In genomic region chr4:145037006-145037405, GRCm38 (mm10) we compare ENCODE assay signal across 11 mouse cellular contexts.
A peak's percentile ranks its signal among the peaks of the same experiment; 100 is the strongest.
DNase-seq lines count a peak whose midpoint lies in the region; ATAC-seq and TF ChIP-seq lines count a peak whose summit lies in the region.
"Had no signal": no experiment of that assay in that cellular context is flagged by ENCODE, and none has a peak within 500 bp of the region (broad histone marks: within the 10 kb centered on the region; RNA-seq: fewer than 3 reads in every experiment).

No protein-coding gene starts in this region.

- TF ChIP-seq CTCF in kidney, postnatal 0 days (IDR thresholded peaks at IDR 0.05; ENCODE audit: low read depth) = no peak

- WGBS in kidney, postnatal 0 days = 59% methylated on average over 3 of the region's 3 CpGs
- WGBS in liver, embryonic 12.5 days (ENCODE audit: insufficient replicate concordance) = 61% methylated on average over 3 of the region's 3 CpGs
- 67% methylated on average over 3 of the region's 3 CpGs for WGBS in midbrain, embryonic 14.5 days

- H3K4me1 ChIP-seq in kidney, postnatal 0 days (replicated peaks; ENCODE audit: insufficient read depth, low read length) = peaks cover 35% of the 10 kb centered on the region
- H3K4me1 ChIP-seq in liver, embryonic 12.5 days = peaks cover 93% of the 10 kb centered on the region
- H3K4me1 ChIP-seq in midbrain, embryonic 14.5 days (ENCODE audit: control insufficient read depth, insufficient read depth, low read length) = no peaks in the 10 kb centered on the region

- no peak overlapping the region for H3K4me2 ChIP-seq in kidney, postnatal 0 days (ENCODE audit: low read length)
- no peak overlapping the region for H3K4me2 ChIP-seq in liver, embryonic 12.5 days
- no peak overlapping the region for H3K4me2 ChIP-seq in midbrain, embryonic 14.5 days (ENCODE audit: low read length)
- H3K4me2 ChIP-seq: neural tube, embryonic 12.5 days had no signal

- H3K9me3 ChIP-seq in kidney, postnatal 0 days (replicated peaks; ENCODE audit: low read length) = no peaks in the 10 kb centered on the region
- no peaks in the 10 kb centered on the region for H3K9me3 ChIP-seq in liver, embryonic 12.5 days (replicated peaks)
- no peaks in the 10 kb centered on the region for H3K9me3 ChIP-seq in midbrain, embryonic 14.5 days (ENCODE audit: control insufficient read depth, low read length)
- H3K9me3 ChIP-seq: neural tube, embryonic 12.5 days had no signal

- H3K36me3 ChIP-seq in kidney, postnatal 0 days (ENCODE audit: insufficient read depth, low read length) = 0 out of 2 replicates have a peak, but pooled peaks cover 9% of the 10 kb centered on the region
- H3K36me3 ChIP-seq in liver, embryonic 12.5 days = peaks cover 46% of the 10 kb centered on the region
- peaks cover 26% of the 10 kb centered on the region for H3K36me3 ChIP-seq in midbrain, embryonic 14.5 days (ENCODE audit: control insufficient read depth, insufficient read depth, low read length)

- no peak overlapping the region for H3K9ac ChIP-seq in kidney, postnatal 0 days (ENCODE audit: low read depth, low read length)
- no peak overlapping the region for H3K9ac ChIP-seq in liver, embryonic 12.5 days
- H3K9ac ChIP-seq in midbrain, embryonic 14.5 days (replicated peaks; ENCODE audit: low read length) = no peak overlapping the region
- H3K9ac ChIP-seq: neural tube, embryonic 12.5 days had no signal

- 0 out of 2 replicates have a peak overlapping the region, but pooled peaks have one; percentile 47 for H3K27ac ChIP-seq in kidney, postnatal 0 days
- peak overlapping the region; percentile 90; the same call in 1 of the 2 replicates for H3K27ac ChIP-seq in liver, embryonic 12.5 days
- H3K27ac ChIP-seq in midbrain, embryonic 14.5 days (replicated peaks; ENCODE audit: low read depth, low read length) = no peak overlapping the region
- H3K27ac ChIP-seq: neural tube, embryonic 12.5 days had no signal

- no peak for DNase-seq in kidney, postnatal 0 days (ENCODE audit: low spot score)
- DNase-seq in kidney, postnatal 36 days = no peak
- DNase-seq in adrenal gland, postnatal 25 days = peak; percentile 16
- no peak for DNase-seq in midbrain, embryonic 14.5 days
- no peak for DNase-seq in cerebellum, adult 9-10 months
- DNase-seq: kidney, adult 9 months had no signal

- H3K4me3 ChIP-seq in kidney, postnatal 0 days (replicated peaks; ENCODE audit: low read depth, low read length) = no peak overlapping the region
- no peak overlapping the region for H3K4me3 ChIP-seq in liver, embryonic 12.5 days
- H3K4me3 ChIP-seq in midbrain, embryonic 14.5 days (replicated peaks; ENCODE audit: low read depth, low read length) = no peak overlapping the region
- H3K4me3 ChIP-seq: erythroblast, embryonic 14.5 days; neural tube, embryonic 12.5 days had no signal

- H3K27me3 ChIP-seq in kidney, postnatal 0 days (ENCODE audit: insufficient read depth, low read length) = no peaks in the 10 kb centered on the region
- H3K27me3 ChIP-seq in liver, embryonic 12.5 days (replicated peaks) = no peaks in the 10 kb centered on the region
- no peaks in the 10 kb centered on the region for H3K27me3 ChIP-seq in midbrain, embryonic 14.5 days (ENCODE audit: control insufficient read depth, insufficient read depth, low read length)
- H3K27me3 ChIP-seq: neural tube, embryonic 12.5 days had no signal

- no peak for ATAC-seq in kidney, postnatal 0 days (replicated peaks; ENCODE audit: low FRiP score, low read depth)
- ATAC-seq in liver, embryonic 12.5 days = no peak
- ATAC-seq in megakaryocyte progenitor cell, adult 5-6 weeks (replicated peaks; ENCODE audit: poor library complexity) = peak; percentile 59
- ATAC-seq in midbrain, embryonic 14.5 days (ENCODE audit: low FRiP score, low TSS enrichment) = no peak
- ATAC-seq: activated CD4-positive, CD25-positive, alpha-beta regulatory T cell, adult 4 months had no signal
